Comparison of ENCODE assay signal across 8 mouse cellular contexts in the genomic region with DNA sequence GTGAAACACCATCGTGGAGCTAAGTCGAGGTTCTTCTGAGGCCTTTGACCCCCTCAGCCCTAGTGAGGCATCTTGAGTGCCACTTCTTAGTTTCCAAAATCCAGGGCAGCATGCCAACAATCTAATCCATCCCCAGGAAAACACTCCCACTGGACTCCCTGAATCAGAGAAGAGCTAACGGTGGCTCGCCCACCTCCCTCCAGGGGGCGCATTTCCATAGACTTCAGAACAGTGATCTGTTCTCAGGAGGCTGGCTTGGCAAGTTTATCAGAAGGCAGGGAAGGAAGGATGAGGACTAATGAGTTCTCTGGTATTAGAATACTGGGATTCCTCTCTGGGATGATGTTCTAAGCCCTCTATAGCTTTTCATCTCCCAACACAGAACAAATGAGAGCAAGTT. TPM values are rescaled to one million over a fixed set of nuclear protein-coding genes. Genes with fewer than 3 reads are reported as not detected.
DNase-seq lines count a peak whose midpoint lies in the region; ATAC-seq and TF ChIP-seq lines count a peak whose summit lies in the region.

No protein-coding gene starts in this region.

- no peaks in the 10 kb centered on the region for H3K79me3 ChIP-seq in C2C12 (ENCODE audit: low read depth)

- no peak overlapping the region for H3K4me3 ChIP-seq in heart, postnatal 0 days (ENCODE audit: low read depth, low read length)
- no peak overlapping the region for H3K4me3 ChIP-seq in C2C12 (ENCODE audit: insufficient read depth, poor library complexity, severe bottlenecking)
- no peak overlapping the region for H3K4me3 ChIP-seq in embryonic facial prominence, embryonic 14.5 days (ENCODE audit: low read depth, low read length)
- no peak overlapping the region for H3K4me3 ChIP-seq in layer of hippocampus, adult 2 months

- peaks cover 6% of the 10 kb centered on the region; the same call in 1 of the 2 replicates for H3K27me3 ChIP-seq in heart, postnatal 0 days (ENCODE audit: control insufficient read depth, insufficient read depth, low read length)
- no peaks in the 10 kb centered on the region for H3K27me3 ChIP-seq in C2C12 (ENCODE audit: control insufficient read depth, insufficient read depth, insufficient read length)
- no peaks in the 10 kb centered on the region for H3K27me3 ChIP-seq in embryonic facial prominence, embryonic 14.5 days (replicated peaks; ENCODE audit: control insufficient read depth, insufficient read depth, low read length)

- H3K4me2 ChIP-seq in heart, postnatal 0 days (ENCODE audit: low read depth, low read length): no peak overlapping the region
- H3K4me2 ChIP-seq in embryonic facial prominence, embryonic 14.5 days (ENCODE audit: low read depth, low read length): no peak overlapping the region

- H3K79me2 ChIP-seq in C2C12 (ENCODE audit: control insufficient read depth, insufficient read depth): no peaks in the 10 kb centered on the region

- ATAC-seq in heart, postnatal 0 days (ENCODE audit: insufficient read depth, low read depth): 0 out of 2 replicates have a peak, but pooled peaks have one; percentile 39
- no peak for ATAC-seq in embryonic facial prominence, embryonic 14.5 days (ENCODE audit: low read depth)
- ATAC-seq in megakaryocyte progenitor cell, adult 5-6 weeks (replicated peaks; ENCODE audit: poor library complexity): peak; percentile 54; the same call in 1 of the 2 replicates

- no peak overlapping the region for H3K27ac ChIP-seq in heart, postnatal 0 days (ENCODE audit: low read depth)
- no peak overlapping the region for H3K27ac ChIP-seq in embryonic facial prominence, embryonic 14.5 days (replicated peaks; ENCODE audit: low read depth, low read length)
- no peak overlapping the region for H3K27ac ChIP-seq in layer of hippocampus, adult 2 months

- TF ChIP-seq CTCF in heart, postnatal 0 days (IDR thresholded peaks at IDR 0.05; ENCODE audit: low read depth): peak; percentile 63
- peak; percentile 44 for TF ChIP-seq CTCF in C2C12 (IDR thresholded peaks at IDR 0.05; ENCODE audit: control insufficient read depth, insufficient read depth, insufficient read length)
- peak; percentile 85 for TF ChIP-seq CTCF in layer of hippocampus, adult 2 months (conservative IDR thresholded peaks at IDR 0.05)

- no peak overlapping the region for H3ac ChIP-seq in C2C12 (ENCODE audit: control insufficient read depth, insufficient read length, low read depth)

- H3K9ac ChIP-seq in heart, postnatal 0 days (replicated peaks; ENCODE audit: low read depth, low read length): no peak overlapping the region
- H3K9ac ChIP-seq in embryonic facial prominence, embryonic 14.5 days (ENCODE audit: low read depth, low read length): no peak overlapping the region

- 14% methylated on average over 5 of the region's 5 CpGs for WGBS in heart, postnatal 0 days
- 5% methylated on average over 5 of the region's 5 CpGs for WGBS in embryonic facial prominence, embryonic 14.5 days

- H3K9me3 ChIP-seq in heart, postnatal 0 days (replicated peaks; ENCODE audit: control insufficient read depth, low read length): no peaks in the 10 kb centered on the region
- no peaks in the 10 kb centered on the region for H3K9me3 ChIP-seq in embryonic facial prominence, embryonic 14.5 days (ENCODE audit: control insufficient read depth, low read length)

- H3K4me1 ChIP-seq in heart, postnatal 0 days (ENCODE audit: control insufficient read depth, insufficient read depth): peaks cover 3% of the 10 kb centered on the region; the same call in 1 of the 2 replicates
- H3K4me1 ChIP-seq in embryonic facial prominence, embryonic 14.5 days (ENCODE audit: control insufficient read depth, insufficient read depth, low read length): peaks cover 11% of the 10 kb centered on the region; the same call in 1 of the 2 replicates

- no peak for TF ChIP-seq EP300 in heart, postnatal 0 days (IDR thresholded peaks at IDR 0.05; ENCODE audit: low read depth)

- no peaks in the 10 kb centered on the region for H3K36me3 ChIP-seq in heart, postnatal 0 days (replicated peaks; ENCODE audit: control insufficient read depth, insufficient read depth, low read length)
- no peaks in the 10 kb centered on the region for H3K36me3 ChIP-seq in C2C12 (ENCODE audit: control insufficient read depth, insufficient read depth)
- H3K36me3 ChIP-seq in embryonic facial prominence, embryonic 14.5 days (ENCODE audit: control insufficient read depth, insufficient read depth, low read length): no peaks in the 10 kb centered on the region

- DNase-seq in heart, postnatal 0 days (ENCODE audit: low spot score): peak; percentile 33
- no peak for DNase-seq in heart, adult 8-10 months (ENCODE audit: low spot score)
- DNase-seq in adrenal gland, postnatal 25 days: peak; percentile 72
- DNase-seq in embryonic facial prominence, embryonic 14.5 days (ENCODE audit: low spot score): peak; percentile 65
- peak; percentile 5 to 53 for DNase-seq in layer of hippocampus, adult 2 months (ENCODE audit: low spot score in 2 of 2)
- peak; percentile 8 to 15 for DNase-seq in thymus, postnatal 36 days

TF ChIP-seq in C2C12, 6 proteins besides CTCF, POLR2A, EP300 and RAD21:
- TF ChIP-seq USF1 (IDR thresholded peaks at IDR 0.05; ENCODE audit: low read depth): no peak
- TF ChIP-seq FOSL1 (IDR thresholded peaks at IDR 0.05; ENCODE audit: insufficient read depth, low read length, poor library complexity, severe bottlenecking): no peak
- no peak for TF ChIP-seq MAX (IDR thresholded peaks at IDR 0.05)
- TF ChIP-seq CEBPB (IDR thresholded peaks at IDR 0.05; ENCODE audit: low read depth): no peak
- TF ChIP-seq MYOD1 (IDR thresholded peaks at IDR 0.05; ENCODE audit: control insufficient read depth, insufficient read length, low read depth): no peak
- TF ChIP-seq MYOG (IDR thresholded peaks at IDR 0.05; ENCODE audit: control insufficient read depth, extremely low read depth, insufficient read length): no peak

RNA-seq across cellular contexts. Expression of gene Slco2a1, which starts 24.9 kb away (rescaled TPM):
- 10.2 and 15.1 TPM in 2 replicates for total RNA-seq in heart, postnatal 0 days (2014; rRNA removed; ENCODE audit: low replicate concordance)
- polyA plus RNA-seq in heart, postnatal 0 days (2015; fragmentation: Nextera tagmentation; extraction: Ambion mirVana): 5.2 and 5.7 TPM in 2 replicates
- total RNA-seq in heart, adult 8-10 months (2022): 1 to 10 TPM; 3.4 to 5.0 (median 3.9) TPM
- 0.20 TPM for polyA plus RNA-seq in C2C12 (2012; fragmentation: generic; extraction: Trizol)
- 2.6 and 3.2 TPM in 2 replicates for total RNA-seq in adrenal gland, postnatal 25 days (2021)
- polyA plus RNA-seq in embryonic facial prominence, embryonic 14.5 days (2014; fragmentation: Nextera tagmentation; extraction: Ambion mirVana): 8.8 and 10.0 TPM in 2 replicates
- 1 to 10 TPM; 2.0 to 3.2 TPM for total RNA-seq in layer of hippocampus, adult 2 months (2021)
- 0.10 TPM in 1 of 2 replicates, not detected in the other for total RNA-seq in megakaryocyte progenitor cell, adult 5-6 weeks (2015)
- not detected in 2 replicates for total RNA-seq in megakaryocyte progenitor cell, adult 5-6 weeks (2017)
